Mouse (Mus musculus): ENCODE measurements at regions not wholly inside any gene's neighbourhood (a gene's known extent, or its start where the extent isn't known, plus 50 kb on each side); places are given as distances from the start of the nearest gene placed in this dataset.

DNA sequence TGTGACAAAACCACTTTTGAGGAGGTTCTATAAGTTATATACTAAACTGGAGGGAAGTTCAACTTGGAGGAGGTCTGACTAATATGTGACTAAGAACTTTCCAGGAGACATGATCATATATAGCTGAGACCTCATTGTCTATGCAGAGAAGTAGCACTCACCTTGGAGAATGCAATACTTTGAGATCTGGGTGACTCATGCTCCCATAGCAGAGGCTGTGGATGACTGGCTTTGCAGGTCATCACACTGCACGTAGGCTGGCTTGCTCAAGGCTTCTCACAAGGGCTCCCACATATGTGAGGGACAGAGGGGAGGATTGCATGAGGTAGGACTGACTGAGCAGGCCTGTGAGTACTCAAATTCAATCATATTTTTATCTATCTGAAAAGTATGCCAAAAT is 726.7 kb downstream of the Inhba start:
- no peak for TF ChIP-seq EP300 (optimal IDR thresholded peaks at IDR 0.05)
- TF ChIP-seq CTCF (IDR thresholded peaks at IDR 0.05; ENCODE audit: low read depth): no peak

All from stomach, postnatal 0 days (tissue).